Mouse (Mus musculus): Measurements from ENCODE around the gene Cd4. TPM values are rescaled to one million over a fixed set of nuclear protein-coding genes. Genes with fewer than 3 reads are reported as not detected.

Cd4 gene
- total and polyA plus RNA-seq, 2 experiments = 0.46 to 0.83 TPM

DNA sequence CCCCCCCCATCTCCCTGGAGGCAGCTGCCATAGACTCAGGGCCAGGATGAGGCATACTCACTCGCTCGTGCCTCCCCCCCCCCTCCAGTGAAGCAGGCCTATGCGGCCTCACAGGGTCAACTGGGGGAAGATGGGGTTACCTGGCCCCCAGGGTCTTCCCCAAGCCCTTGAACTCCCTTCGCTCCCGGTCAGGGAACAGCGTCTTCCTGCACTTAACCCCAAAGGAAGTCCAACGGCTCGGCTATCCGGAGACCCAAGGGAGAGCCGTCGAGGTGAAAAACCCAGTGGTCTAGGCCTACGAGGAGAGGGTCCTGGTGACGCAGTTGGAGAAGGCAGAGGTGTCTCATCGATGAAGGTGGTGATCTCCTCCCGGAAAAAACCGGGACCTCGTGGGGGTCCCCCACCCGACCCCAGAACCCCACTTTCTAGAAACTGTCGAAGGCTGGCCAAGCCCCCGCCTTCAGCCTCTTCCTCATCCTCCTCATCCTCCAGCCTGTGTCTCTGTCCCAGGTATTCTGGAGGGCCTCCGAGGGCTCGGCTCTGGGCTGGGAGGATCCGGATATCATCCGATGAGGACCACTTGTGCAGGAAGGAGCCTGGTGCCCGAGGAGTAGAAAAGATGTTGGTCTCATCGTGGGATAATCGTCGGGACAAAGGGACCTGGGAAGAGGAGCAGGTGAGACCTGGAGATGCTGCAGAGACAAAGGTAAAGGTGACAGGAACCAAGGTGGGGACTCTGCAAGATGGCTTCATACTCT, 29.3 kb downstream of the Cd4 start:
- Histone ChIP-seq H3K9ac (ENCODE audit: low read depth, low read length) (no peak overlapping the region), H3K36me3 (ENCODE audit: control insufficient read depth, insufficient read depth, low read length) (no peaks in the 10 kb centered on the region), H3K27me3 (ENCODE audit: control insufficient read depth, insufficient read depth, low read length) (peaks cover 7% of the 10 kb centered on the region; the same call in 1 of the 2 replicates)

DNA sequence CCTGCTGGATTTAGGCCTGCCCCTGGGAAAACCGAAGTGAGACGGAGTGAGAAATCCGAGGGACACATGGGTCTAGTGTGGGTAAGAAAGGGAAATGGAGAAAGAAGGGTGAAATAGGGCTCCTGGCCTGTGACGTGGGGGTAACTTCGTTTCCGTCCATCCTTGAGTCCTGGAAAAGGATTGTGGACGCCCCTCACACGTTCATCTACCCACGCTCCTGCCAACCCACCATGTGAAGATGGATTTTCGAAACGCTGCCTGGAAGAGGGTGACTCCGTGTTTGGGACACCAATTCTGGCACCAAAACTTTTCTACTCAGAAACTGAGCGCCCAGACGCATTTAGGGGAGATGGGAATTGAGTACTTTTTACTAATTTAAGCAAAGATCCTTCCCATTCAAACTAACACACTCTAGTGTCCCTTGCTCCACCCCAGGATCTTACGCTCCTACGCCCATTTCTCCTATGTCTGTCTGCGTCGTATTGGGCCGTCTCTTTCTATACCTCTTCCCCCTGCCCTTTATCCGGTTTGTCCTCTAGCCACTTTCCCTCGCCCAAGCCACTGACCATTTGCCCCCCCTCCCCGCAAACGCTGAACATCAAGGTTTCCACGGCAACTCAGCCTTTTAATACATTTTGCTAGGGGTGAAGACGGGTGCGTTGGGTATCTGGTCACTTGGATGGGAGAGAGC, 30.0 kb downstream of the Cd4 start:
- Histone ChIP-seq H3K27ac (replicated peaks; ENCODE audit: insufficient read depth, low read depth, low read length) (no peak overlapping the region), H3K4me1 (ENCODE audit: control insufficient read depth, insufficient read depth, low read length) (peaks cover 1% of the 10 kb centered on the region; the same call in 1 of the 2 replicates), H3K27me3 (ENCODE audit: control insufficient read depth, insufficient read depth, low read length) (peaks cover 7% of the 10 kb centered on the region; the same call in 1 of the 2 replicates), H3K36me3 (ENCODE audit: control insufficient read depth, insufficient read depth, low read length) (no peaks in the 10 kb centered on the region), H3K9ac (ENCODE audit: low read depth, low read length) (0 out of 2 replicates have a peak overlapping the region, but pooled peaks have one; percentile 35), H3K79me2 (ENCODE audit: control insufficient read depth, insufficient read depth, low read length) (no peaks in the 10 kb centered on the region), H3K4me3 (ENCODE audit: insufficient read depth, low read depth, low read length) (no peak overlapping the region)
- WGBS = 31% methylated on average over 26 of the region's 26 CpGs
- TF ChIP-seq CTCF (IDR thresholded peaks at IDR 0.05; ENCODE audit: low read depth, low read length) (no peak), POLR2A (IDR thresholded peaks at IDR 0.05; ENCODE audit: extremely low read depth, insufficient read depth, low read length) (no peak)
- no peak for DNase-seq (ENCODE audit: extremely low read depth, low read depth, low spot score)

More for the DNA sequence above, 29.3 kb downstream of the Cd4 start:
- Histone ChIP-seq H3K79me2 (ENCODE audit: control insufficient read depth, insufficient read depth, low read length) (no peaks in the 10 kb centered on the region), H3K27ac (replicated peaks; ENCODE audit: insufficient read depth, low read depth, low read length) (no peak overlapping the region), H3K4me3 (ENCODE audit: insufficient read depth, low read depth, low read length) (no peak overlapping the region), H3K4me1 (ENCODE audit: control insufficient read depth, insufficient read depth, low read length) (peaks cover 1% of the 10 kb centered on the region; the same call in 1 of the 2 replicates)
- 67% methylated on average over 28 of the region's 28 CpGs for WGBS
- TF ChIP-seq CTCF (IDR thresholded peaks at IDR 0.05; ENCODE audit: low read depth, low read length) (no peak), POLR2A (IDR thresholded peaks at IDR 0.05; ENCODE audit: extremely low read depth, insufficient read depth, low read length) (no peak)
- DNase-seq (ENCODE audit: extremely low read depth, low read depth, low spot score) = no peak

DNA sequence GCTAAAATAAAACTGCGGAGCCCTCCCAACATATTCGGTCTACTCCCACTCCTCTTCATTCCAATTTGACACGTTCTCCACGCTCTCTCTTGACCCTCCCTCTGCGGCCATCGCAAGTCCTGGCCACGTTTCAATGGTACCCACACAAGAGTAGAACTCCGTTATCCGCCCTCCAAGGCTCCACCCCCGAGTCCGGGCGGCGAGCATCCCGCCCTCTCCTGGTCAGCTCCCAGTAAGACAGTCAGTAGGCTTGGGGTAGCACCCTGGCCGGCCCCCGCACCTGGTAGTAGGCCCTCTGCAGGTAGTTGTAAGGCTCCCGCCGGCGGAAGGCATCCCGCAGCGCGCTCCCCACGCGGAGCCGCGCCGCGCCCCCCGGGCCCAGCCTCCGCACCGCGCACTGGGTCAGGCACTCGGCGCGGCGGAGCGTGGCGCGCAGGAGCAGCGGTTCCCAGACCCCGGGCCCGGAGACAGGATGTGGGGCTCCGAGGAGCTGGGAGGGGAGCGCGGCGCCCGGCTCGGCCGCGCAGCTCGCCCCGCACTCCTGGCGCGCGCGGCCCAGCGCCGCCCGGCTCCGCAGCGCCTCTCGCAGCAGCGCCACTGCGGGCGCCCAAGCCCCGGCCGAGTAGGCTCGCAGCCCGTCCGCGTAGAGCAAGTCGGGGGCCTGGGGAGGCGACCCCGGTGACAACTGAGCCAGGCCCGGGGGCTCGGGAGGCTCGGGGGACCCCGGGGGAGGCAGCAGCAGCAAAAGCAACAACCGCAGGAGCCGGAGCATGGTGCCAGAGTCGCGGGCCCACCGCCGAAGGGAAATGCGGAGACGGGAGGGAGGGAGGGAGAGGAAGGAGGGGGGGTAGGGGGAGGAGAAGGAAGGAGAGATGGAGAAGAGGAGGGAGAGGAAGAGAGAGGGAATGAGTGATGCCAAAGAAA, 30.8 kb downstream of the Cd4 start, which contains the start of gene P3h3:
P3h3 (minus strand) TSS at position 837 of the 924 bp plus-strand sequence.
- no peaks in the 10 kb centered on the region for H3K79me2 ChIP-seq (ENCODE audit: control insufficient read depth, insufficient read depth, low read length)
- WGBS = 1% methylated on average over 86 of the region's 86 CpGs
- peaks cover 1% of the 10 kb centered on the region; the same call in 1 of the 2 replicates for H3K4me1 ChIP-seq (ENCODE audit: control insufficient read depth, insufficient read depth, low read length)
- H3K27ac ChIP-seq (replicated peaks; ENCODE audit: insufficient read depth, low read depth, low read length) = no peak within 1 kb of the TSS
- no peaks in the 10 kb centered on the region for H3K36me3 ChIP-seq (ENCODE audit: control insufficient read depth, insufficient read depth, low read length)
- DNase-seq (ENCODE audit: extremely low read depth, low read depth, low spot score) = no peak
- peaks cover 7% of the 10 kb centered on the region; the same call in 1 of the 2 replicates for H3K27me3 ChIP-seq (ENCODE audit: control insufficient read depth, insufficient read depth, low read length)
- H3K4me3 ChIP-seq (ENCODE audit: insufficient read depth, low read depth, low read length) = peak within 1 kb of the TSS; percentile 63
- TF ChIP-seq POLR2A (IDR thresholded peaks at IDR 0.05; ENCODE audit: extremely low read depth, insufficient read depth, low read length) (no peak), CTCF (IDR thresholded peaks at IDR 0.05; ENCODE audit: low read depth, low read length) (peak; percentile 76)
- H3K9ac ChIP-seq (ENCODE audit: low read depth, low read length) = peak within 1 kb of the TSS; percentile 76

DNA sequence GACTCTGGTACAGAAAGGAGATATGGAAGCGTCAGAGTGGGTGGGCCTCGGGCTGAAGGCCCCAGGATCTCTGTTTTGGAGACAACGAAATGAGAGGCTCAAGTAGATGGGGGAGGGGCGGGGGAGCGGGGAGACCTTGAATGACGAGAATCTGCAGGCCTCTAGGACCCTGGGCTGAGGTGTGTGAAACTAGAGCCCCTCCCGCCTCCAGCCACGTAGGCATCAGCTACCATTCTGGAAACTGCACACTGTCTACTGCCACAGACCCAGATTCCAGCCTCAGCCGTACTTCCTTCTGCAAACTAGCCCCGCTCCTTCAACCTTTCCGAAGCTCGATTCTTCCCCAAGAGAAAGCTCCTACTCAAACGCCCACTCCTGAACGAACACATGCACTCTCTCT, 31.7 kb downstream of the Cd4 start:
- 34% methylated on average over 14 of the region's 14 CpGs for WGBS
- peaks cover 1% of the 10 kb centered on the region; the same call in 1 of the 2 replicates for H3K4me1 ChIP-seq (ENCODE audit: control insufficient read depth, insufficient read depth, low read length)
- H3K27ac ChIP-seq (replicated peaks; ENCODE audit: insufficient read depth, low read depth, low read length) = no peak overlapping the region
- H3K36me3 ChIP-seq (ENCODE audit: control insufficient read depth, insufficient read depth, low read length) = no peaks in the 10 kb centered on the region
- H3K79me2 ChIP-seq (ENCODE audit: control insufficient read depth, insufficient read depth, low read length) = no peaks in the 10 kb centered on the region
- DNase-seq (ENCODE audit: extremely low read depth, low read depth, low spot score) = no peak
- no peak overlapping the region for H3K9ac ChIP-seq (ENCODE audit: low read depth, low read length)
- peaks cover 7% of the 10 kb centered on the region; the same call in 1 of the 2 replicates for H3K27me3 ChIP-seq (ENCODE audit: control insufficient read depth, insufficient read depth, low read length)
- no peak for TF ChIP-seq CTCF (IDR thresholded peaks at IDR 0.05; ENCODE audit: low read depth, low read length)
- no peak for TF ChIP-seq POLR2A (IDR thresholded peaks at IDR 0.05; ENCODE audit: extremely low read depth, insufficient read depth, low read length)
- H3K4me3 ChIP-seq (ENCODE audit: insufficient read depth, low read depth, low read length) = no peak overlapping the region

DNA sequence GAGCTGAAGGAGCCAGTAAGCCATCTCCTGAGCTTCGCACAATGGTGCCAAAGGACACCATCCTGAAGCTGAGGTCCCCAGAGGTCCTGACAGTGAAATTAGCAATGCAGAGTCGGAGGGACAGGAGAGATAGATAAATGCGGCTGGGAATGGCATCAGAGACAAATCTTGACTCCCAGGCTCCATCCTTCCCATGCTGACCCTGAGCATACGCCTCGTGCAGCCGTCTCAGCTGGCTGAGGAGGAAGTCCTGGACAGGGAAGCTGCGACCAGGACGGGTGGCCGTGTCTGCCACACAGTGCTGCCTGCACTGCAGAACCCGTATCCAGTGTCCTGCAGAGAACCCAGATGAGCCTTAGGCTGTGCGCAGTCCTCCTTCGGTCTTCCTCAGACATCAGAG, 33.4 kb downstream of the Cd4 start:
- Histone ChIP-seq H3K4me3 (ENCODE audit: insufficient read depth, low read depth, low read length) (no peak overlapping the region), H3K36me3 (ENCODE audit: control insufficient read depth, insufficient read depth, low read length) (no peaks in the 10 kb centered on the region), H3K4me1 (ENCODE audit: control insufficient read depth, insufficient read depth, low read length) (no peaks in the 10 kb centered on the region), H3K79me2 (ENCODE audit: control insufficient read depth, insufficient read depth, low read length) (no peaks in the 10 kb centered on the region), H3K9ac (ENCODE audit: low read depth, low read length) (no peak overlapping the region), H3K27me3 (ENCODE audit: control insufficient read depth, insufficient read depth, low read length) (peaks cover 7% of the 10 kb centered on the region; the same call in 1 of the 2 replicates), H3K27ac (replicated peaks; ENCODE audit: insufficient read depth, low read depth, low read length) (no peak overlapping the region)
- TF ChIP-seq CTCF (IDR thresholded peaks at IDR 0.05; ENCODE audit: low read depth, low read length) = no peak
- TF ChIP-seq POLR2A (IDR thresholded peaks at IDR 0.05; ENCODE audit: extremely low read depth, insufficient read depth, low read length) = no peak
- WGBS = 71% methylated on average over 12 of the region's 12 CpGs
- no peak for DNase-seq (ENCODE audit: extremely low read depth, low read depth, low spot score)
